Mouse (Mus musculus): ENCODE data around the gene Sf3a2. TPM values are rescaled to one million over a fixed set of nuclear protein-coding genes. Genes with fewer than 3 reads are reported as not detected.
A peak's percentile ranks its signal among the peaks of the same experiment; 100 is the strongest.
"Not testable (repeated sequence)": the region's sequence is repeated elsewhere in the genome, so short reads cannot be mapped to it uniquely, and the experiment has no call there.

Gene Sf3a2
- polyA plus RNA-seq, 1 experiment: 38.5 TPM

DNA sequence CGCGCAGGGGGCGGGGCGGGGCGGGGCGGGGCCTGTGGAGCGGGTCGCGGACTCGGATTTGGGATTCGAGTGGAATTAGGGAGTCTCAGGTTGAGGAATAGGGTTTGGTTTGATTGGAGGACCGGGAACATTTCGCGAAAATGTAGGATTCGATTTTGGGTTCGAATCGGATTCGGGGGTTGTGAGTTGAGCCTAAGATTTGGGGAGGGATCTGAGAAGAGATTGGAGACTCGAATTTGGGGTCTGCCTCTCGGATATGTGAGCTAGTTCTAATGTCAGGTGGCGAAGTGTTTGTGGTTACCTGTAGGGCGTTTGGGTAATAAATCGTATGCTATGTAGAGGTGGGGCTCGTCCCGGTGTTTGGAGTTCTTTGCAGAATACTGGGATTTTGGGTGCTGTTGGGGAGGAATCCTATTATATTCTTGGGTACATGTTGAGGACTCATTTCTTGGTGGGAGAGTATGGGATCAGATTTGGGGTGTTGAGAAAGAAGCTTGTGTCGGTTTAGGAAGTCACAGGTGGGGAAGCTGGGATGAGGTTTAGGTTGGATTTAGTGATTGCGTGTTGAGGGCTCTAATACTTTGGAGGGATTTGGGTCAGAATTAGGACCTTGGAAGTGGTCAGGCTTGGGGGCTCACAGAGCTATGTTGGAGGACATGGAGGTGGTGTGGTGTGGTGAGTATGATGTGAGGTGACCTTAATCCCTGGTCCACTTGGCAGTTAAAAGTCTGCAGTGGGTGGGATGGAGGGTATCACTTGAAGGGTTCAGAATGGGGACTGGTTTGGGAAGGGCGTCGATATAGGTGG is 29.3 kb downstream of the Sf3a2 start:
- no peak for TF ChIP-seq POLR2A (IDR thresholded peaks at IDR 0.05; ENCODE audit: borderline replicate concordance, low read depth, low read length)
- no peak for TF ChIP-seq CTCF (IDR thresholded peaks at IDR 0.05; ENCODE audit: low read depth, low read length)
- peaks cover 15% of the 10 kb centered on the region for H3K4me1 ChIP-seq (ENCODE audit: control insufficient read depth, insufficient read depth, low read length)
- peak overlapping the region; percentile 67 for H3K4me3 ChIP-seq (ENCODE audit: insufficient read depth, low read length)
- no peak overlapping the region for H3K27ac ChIP-seq (ENCODE audit: insufficient read depth, low read depth, low read length)

DNA sequence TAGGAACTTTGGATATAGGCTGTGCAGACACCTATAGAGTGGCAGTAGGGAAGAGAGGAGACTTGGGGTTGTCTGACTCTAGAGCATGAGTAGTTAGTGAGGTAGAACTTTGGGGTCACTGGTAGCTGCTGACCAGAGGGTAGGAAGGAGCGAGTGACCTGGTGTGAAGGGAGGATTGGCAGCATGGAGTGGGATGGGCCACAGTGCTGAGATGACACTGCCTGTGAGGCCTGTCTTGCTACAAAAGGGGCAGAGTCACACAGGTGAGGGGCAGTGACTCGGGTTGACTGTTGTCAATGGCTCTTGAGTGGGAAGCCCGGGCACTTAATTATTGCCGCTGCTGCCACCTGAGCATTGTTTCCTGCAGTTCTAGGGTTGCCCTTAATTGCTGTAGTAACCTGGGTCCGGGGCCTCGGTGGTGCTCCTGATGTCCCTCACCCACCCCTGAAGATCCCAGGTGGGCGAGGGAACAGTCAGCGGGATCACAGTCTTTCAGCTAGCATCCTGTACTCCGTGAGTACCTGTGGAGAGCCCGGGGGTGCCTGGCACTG is 29.9 kb downstream of the Sf3a2 start:
- H3K4me3 ChIP-seq (ENCODE audit: insufficient read depth, low read length): peak overlapping the region; percentile 67
- H3K27ac ChIP-seq (ENCODE audit: insufficient read depth, low read depth, low read length): no peak overlapping the region
- TF ChIP-seq POLR2A (IDR thresholded peaks at IDR 0.05; ENCODE audit: borderline replicate concordance, low read depth, low read length) (no peak), CTCF (IDR thresholded peaks at IDR 0.05; ENCODE audit: low read depth, low read length) (no peak)
- H3K4me1 ChIP-seq (ENCODE audit: control insufficient read depth, insufficient read depth, low read length): peaks cover 12% of the 10 kb centered on the region

DNA sequence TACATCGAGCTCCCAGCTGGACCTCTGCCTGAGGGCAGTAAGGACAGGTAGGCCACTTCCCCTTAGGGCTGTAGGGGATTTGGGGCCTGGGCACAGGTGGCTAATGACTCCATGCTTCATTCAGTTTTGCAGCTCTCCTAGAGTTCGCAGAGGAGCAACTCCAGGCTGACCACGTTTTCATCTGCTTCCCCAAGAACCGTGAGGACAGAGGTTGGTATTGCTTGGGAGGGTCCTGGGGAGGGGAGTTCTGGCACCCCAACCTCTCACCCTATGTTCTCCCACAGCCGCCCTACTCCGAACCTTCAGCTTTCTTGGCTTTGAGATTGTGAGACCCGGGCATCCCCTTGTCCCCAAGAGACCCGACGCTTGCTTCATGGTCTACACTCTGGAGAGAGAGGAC is 30.6 kb downstream of the Sf3a2 start:
- peak overlapping the region; percentile 67; the same call in 1 of the 2 replicates for H3K4me3 ChIP-seq (ENCODE audit: insufficient read depth, low read length)
- peaks cover 12% of the 10 kb centered on the region for H3K4me1 ChIP-seq (ENCODE audit: control insufficient read depth, insufficient read depth, low read length)
- H3K27ac ChIP-seq (ENCODE audit: insufficient read depth, low read depth, low read length): not testable (repeated sequence)

DNA sequence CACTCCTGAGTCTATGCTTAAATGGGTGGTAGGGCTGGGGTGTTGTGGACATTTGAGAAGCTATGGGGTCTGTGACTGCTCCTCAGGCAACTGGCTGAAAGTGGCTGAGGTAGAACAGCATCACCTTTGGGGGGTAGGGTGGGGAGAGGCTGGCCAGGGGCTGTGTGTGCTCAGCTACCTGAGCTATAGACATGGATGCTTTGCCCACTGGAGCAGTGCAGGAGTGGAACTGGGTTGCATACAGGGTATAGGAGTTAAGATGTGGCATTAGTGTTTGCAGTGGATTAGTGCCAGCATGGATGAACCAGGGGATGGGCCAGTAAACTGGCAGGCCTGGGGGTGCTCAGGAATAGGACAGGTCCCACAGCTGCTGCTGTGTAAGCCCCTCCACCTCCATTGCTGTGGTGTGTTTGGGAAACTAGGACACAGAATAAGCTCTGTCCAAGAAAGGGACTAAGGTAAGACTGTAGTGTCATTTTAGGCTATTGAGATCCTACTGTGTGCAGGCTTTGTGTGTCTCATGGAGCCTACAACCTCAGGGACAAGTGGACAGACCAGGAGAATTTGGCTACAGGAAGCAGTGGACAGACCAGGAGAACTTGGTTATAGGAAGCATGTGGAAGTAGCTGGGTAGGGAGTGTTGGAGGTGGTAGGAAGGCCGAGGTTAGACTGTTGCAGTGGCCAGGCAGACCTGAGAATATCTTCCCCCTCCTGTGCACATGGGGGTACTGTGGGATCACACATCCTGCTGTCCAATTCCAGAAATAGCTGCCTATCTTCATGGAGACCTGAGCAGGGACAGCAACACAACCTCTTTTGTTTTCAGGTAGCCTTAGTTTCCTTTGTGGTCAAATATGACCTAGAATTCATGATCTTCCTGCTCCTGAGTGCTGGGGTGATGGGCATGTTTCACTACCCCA is 31.6 kb downstream of the Sf3a2 start:
- no peak overlapping the region for H3K27ac ChIP-seq (ENCODE audit: insufficient read depth, low read depth, low read length)
- no peak for TF ChIP-seq CTCF (IDR thresholded peaks at IDR 0.05; ENCODE audit: low read depth, low read length)
- H3K4me1 ChIP-seq (ENCODE audit: control insufficient read depth, insufficient read depth, low read length): peaks cover 5% of the 10 kb centered on the region
- H3K4me3 ChIP-seq (ENCODE audit: insufficient read depth, low read length): no peak overlapping the region

DNA sequence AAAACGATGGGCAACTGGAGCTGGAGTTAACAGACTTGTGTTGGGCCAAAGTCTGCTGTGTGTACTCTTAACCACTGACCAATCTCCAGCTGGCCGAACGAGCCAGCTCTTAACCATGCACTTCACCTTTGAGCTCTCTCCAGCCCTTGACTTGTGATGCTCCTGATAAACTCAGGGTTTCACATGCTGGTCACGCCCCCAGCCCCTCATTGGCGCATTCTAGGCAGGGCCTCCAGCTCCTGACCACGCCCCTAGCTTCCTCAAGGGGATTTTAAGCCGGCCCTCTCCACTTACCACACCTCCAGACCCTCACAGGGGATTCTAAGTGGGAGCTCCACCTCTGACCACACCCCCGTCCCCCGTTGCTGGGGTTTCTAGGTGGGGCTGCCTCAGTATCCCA is 33.1 kb downstream of the Sf3a2 start:
- no peak overlapping the region for H3K27ac ChIP-seq (ENCODE audit: insufficient read depth, low read depth, low read length)
- no peaks in the 10 kb centered on the region for H3K4me1 ChIP-seq (ENCODE audit: control insufficient read depth, insufficient read depth, low read length)
- H3K4me3 ChIP-seq (ENCODE audit: insufficient read depth, low read length): no peak overlapping the region
- no peak for TF ChIP-seq POLR2A (IDR thresholded peaks at IDR 0.05; ENCODE audit: borderline replicate concordance, low read depth, low read length)
- no peak for TF ChIP-seq CTCF (IDR thresholded peaks at IDR 0.05; ENCODE audit: low read depth, low read length)

DNA sequence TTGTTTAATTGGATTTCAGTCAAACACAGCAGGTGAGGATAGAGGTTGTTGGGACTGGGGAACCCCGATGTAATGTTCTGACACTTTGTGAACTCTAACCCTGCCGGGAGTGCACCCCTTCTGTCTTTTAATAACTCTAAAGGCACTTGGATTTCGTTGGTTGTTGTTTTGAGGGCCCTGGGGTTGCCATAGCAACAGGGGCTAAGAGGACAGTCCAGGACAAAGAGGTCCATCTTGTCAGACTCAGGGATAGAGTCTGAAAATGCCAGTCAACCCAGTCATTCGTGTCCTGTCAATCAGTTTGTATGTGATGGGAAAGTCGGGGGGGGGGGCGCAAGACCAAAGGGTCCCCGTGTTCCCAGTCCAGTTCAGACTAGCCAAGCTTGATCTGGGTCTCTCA is 34.8 kb downstream of the Sf3a2 start:
- no peaks in the 10 kb centered on the region for H3K4me1 ChIP-seq (ENCODE audit: control insufficient read depth, insufficient read depth, low read length)
- no peak overlapping the region for H3K27ac ChIP-seq (ENCODE audit: insufficient read depth, low read depth, low read length)
- no peak overlapping the region for H3K4me3 ChIP-seq (ENCODE audit: insufficient read depth, low read length)
- TF ChIP-seq CTCF (IDR thresholded peaks at IDR 0.05; ENCODE audit: low read depth, low read length) (no peak), POLR2A (IDR thresholded peaks at IDR 0.05; ENCODE audit: borderline replicate concordance, low read depth, low read length) (no peak)

DNA sequence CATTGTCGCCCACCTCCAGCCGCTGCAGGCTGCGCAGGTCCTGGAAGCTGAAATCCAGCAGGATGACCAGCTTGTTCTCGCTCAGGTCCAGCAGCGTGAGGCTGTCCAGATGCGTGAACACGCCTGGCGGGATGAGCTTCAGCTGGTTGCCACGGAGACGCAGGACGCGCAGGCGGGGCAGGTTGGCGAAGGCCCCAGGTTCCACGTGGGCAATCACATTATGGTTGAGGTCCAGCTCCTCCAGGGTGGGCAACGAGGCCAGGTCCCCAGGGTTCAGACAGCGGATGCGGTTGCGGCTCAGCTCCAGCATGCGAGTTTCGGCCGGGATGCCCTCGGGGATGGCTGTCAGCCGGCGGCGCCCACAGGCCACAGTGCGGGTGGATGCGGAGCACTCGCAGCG is 37.6 kb downstream of the Sf3a2 start:
- TF ChIP-seq POLR2A (IDR thresholded peaks at IDR 0.05; ENCODE audit: borderline replicate concordance, low read depth, low read length) (no peak), CTCF (IDR thresholded peaks at IDR 0.05; ENCODE audit: low read depth, low read length) (no peak)
- Histone ChIP-seq H3K27ac (ENCODE audit: insufficient read depth, low read depth, low read length) (no peak overlapping the region), H3K4me1 (ENCODE audit: control insufficient read depth, insufficient read depth, low read length) (peaks cover 17% of the 10 kb centered on the region), H3K4me3 (ENCODE audit: insufficient read depth, low read length) (no peak overlapping the region)

DNA sequence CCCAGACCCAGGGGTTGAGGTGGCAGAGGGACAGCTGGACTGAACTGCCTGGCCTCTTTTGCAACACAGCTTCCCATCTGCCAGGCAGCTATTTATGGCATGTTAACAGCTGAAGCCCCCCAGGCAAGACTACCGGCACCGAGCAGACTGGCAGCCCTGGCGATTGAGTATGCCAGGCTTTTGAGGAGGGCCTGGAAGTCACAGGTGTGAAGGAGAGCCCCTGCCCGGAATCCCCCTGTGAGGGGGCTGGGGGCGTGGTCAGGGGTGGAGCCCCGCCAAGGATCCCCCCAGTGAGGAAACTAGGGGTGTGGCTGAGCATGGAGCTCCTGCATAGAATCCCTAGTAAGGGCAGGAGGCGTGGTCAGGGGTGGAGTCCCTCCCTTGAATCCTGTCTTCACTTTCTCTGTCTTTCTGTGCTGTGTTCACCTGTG is 39.0 kb downstream of the Sf3a2 start:
- H3K4me1 ChIP-seq (ENCODE audit: control insufficient read depth, insufficient read depth, low read length): peaks cover 17% of the 10 kb centered on the region
- H3K27ac ChIP-seq (ENCODE audit: insufficient read depth, low read depth, low read length): no peak overlapping the region
- no peak overlapping the region for H3K4me3 ChIP-seq (ENCODE audit: insufficient read depth, low read length)
- TF ChIP-seq POLR2A (IDR thresholded peaks at IDR 0.05; ENCODE audit: borderline replicate concordance, low read depth, low read length) (no peak), CTCF (IDR thresholded peaks at IDR 0.05; ENCODE audit: low read depth, low read length) (no peak)

DNA sequence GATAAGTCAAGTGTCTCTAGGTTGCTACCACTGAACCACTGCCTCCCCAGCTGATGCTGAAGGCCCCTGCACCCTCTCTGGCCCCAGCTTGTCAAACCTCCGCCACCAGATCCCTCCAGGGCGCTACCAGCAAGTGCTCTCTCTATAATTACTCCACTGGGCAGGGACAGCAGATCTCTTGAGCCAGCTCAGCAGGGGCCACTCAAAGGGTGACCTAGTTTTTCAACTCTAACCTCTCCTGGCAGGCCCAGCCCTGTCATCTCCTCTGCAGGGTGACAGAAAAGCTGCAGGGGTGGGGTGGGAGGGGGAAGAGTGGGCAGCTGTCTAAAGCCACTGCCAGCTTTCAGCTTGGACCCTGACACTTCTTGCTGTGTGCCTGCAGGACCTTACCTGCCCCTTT is 39.8 kb downstream of the Sf3a2 start:
- Histone ChIP-seq H3K4me1 (ENCODE audit: control insufficient read depth, insufficient read depth, low read length) (peaks cover 17% of the 10 kb centered on the region), H3K4me3 (ENCODE audit: insufficient read depth, low read length) (no peak overlapping the region), H3K27ac (ENCODE audit: insufficient read depth, low read depth, low read length) (no peak overlapping the region)
- TF ChIP-seq CTCF (IDR thresholded peaks at IDR 0.05; ENCODE audit: low read depth, low read length): no peak
- TF ChIP-seq POLR2A (IDR thresholded peaks at IDR 0.05; ENCODE audit: borderline replicate concordance, low read depth, low read length): no peak

All from bone marrow macrophage, adult 2 months (primary cell).